Mouse (Mus musculus): ENCODE measurements around the gene Mgat5.

- TF ChIP-seq CTCF (IDR thresholded peaks at IDR 0.05; ENCODE audit: low read depth, low read length) = no peak
- no peak for TF ChIP-seq GATA2 (IDR thresholded peaks at IDR 0.05; ENCODE audit: borderline replicate concordance, low read depth, low read length)
- no peak for TF ChIP-seq GATA1 (IDR thresholded peaks at IDR 0.05; ENCODE audit: borderline replicate concordance, low read length)
- no peak for TF ChIP-seq TAL1 (conservative IDR thresholded peaks at IDR 0.05; ENCODE audit: low read depth, low read length)
- no peak for TF ChIP-seq POLR2AphosphoS5 (IDR thresholded peaks at IDR 0.05; ENCODE audit: insufficient replicate concordance, low read depth, low read length)
Observed at GRCm38 (mm10) chr1:127394716-127395115, 189.9 kb downstream of the Mgat5 start.

Measured in G1E (cell line).